Mouse (Mus musculus): ENCODE results near the gene Tnfrsf8.

The Tnfrsf8 gene

GRCm38 (mm10) chr4:145271634-145272033 lies 43.3 kb downstream of the Tnfrsf8 start:
- in situ Hi-C loops (cut with MboI): no loop called here

GRCm38 (mm10) chr4:145270136-145270535 lies 44.8 kb downstream of the Tnfrsf8 start:
- in situ Hi-C loops (cut with MboI): no loop called here

GRCm38 (mm10) chr4:145267631-145268110 lies 47.3 kb downstream of the Tnfrsf8 start:
- in situ Hi-C loops (cut with MboI): no loop called here

GRCm38 (mm10) chr4:145266505-145266904 lies 48.5 kb downstream of the Tnfrsf8 start:
- in situ Hi-C loops (cut with MboI): no loop called here

- in situ Hi-C loops (cut with MboI): no loop called here
Observed at GRCm38 (mm10) chr4:145264761-145265160, 50.2 kb downstream of the Tnfrsf8 start.

GRCm38 (mm10) chr4:145263583-145263982 lies 51.4 kb downstream of the Tnfrsf8 start:
- in situ Hi-C loops (cut with MboI): no loop called here

GRCm38 (mm10) chr4:145260802-145261201 lies 54.2 kb downstream of the Tnfrsf8 start:
- in situ Hi-C loops (cut with MboI): no loop called here

GRCm38 (mm10) chr4:145257751-145258434 lies 57.1 kb downstream of the Tnfrsf8 start:
- in situ Hi-C loops (cut with MboI): no loop called here

GRCm38 (mm10) chr4:145256144-145256543 lies 58.8 kb downstream of the Tnfrsf8 start:
- in situ Hi-C loops (cut with MboI): no loop called here

GRCm38 (mm10) chr4:145254418-145254817 lies 60.5 kb downstream of the Tnfrsf8 start:
- in situ Hi-C loops (cut with MboI): no loop called here

GRCm38 (mm10) chr4:145252611-145253010 lies 62.4 kb downstream of the Tnfrsf8 start:
- in situ Hi-C loops (cut with MboI): no loop called here

GRCm38 (mm10) chr4:145251546-145251945 lies 63.4 kb downstream of the Tnfrsf8 start:
- in situ Hi-C loops (cut with MboI): no loop called here

GRCm38 (mm10) chr4:145250002-145250401 lies 65.0 kb downstream of the Tnfrsf8 start:
- in situ Hi-C loops (cut with MboI): no loop called here

GRCm38 (mm10) chr4:145247556-145247955 lies 67.4 kb downstream of the Tnfrsf8 start:
- in situ Hi-C loops (cut with MboI): no loop called here

- in situ Hi-C loops (cut with MboI): no loop called here
Observed at GRCm38 (mm10) chr4:145246173-145247011, 68.6 kb downstream of the Tnfrsf8 start, which contains the start of gene Tnfrsf1b. Tnfrsf1b (minus strand) TSS chr4:145246870.

GRCm38 (mm10) chr4:145245581-145245980 lies 69.4 kb downstream of the Tnfrsf8 start:
- in situ Hi-C loops (cut with MboI): no loop called here

- in situ Hi-C loops (cut with MboI): no loop called here
Observed at GRCm38 (mm10) chr4:145244676-145245075, 70.3 kb downstream of the Tnfrsf8 start.

- in situ Hi-C loops (cut with MboI): no loop called here
Observed at GRCm38 (mm10) chr4:145242719-145243350, 72.1 kb downstream of the Tnfrsf8 start.

GRCm38 (mm10) chr4:145240723-145241231 lies 74.2 kb downstream of the Tnfrsf8 start:
- in situ Hi-C loops (cut with MboI): no loop called here

GRCm38 (mm10) chr4:145239049-145239830 lies 75.7 kb downstream of the Tnfrsf8 start:
- in situ Hi-C loops (cut with MboI): no loop called here

GRCm38 (mm10) chr4:145236027-145236426 lies 78.9 kb downstream of the Tnfrsf8 start:
- in situ Hi-C loops (cut with MboI): no loop called here

Measured in mature B cell (primary cell).